Comparison of ENCODE assay signal across 9 mouse cellular contexts in genomic region chr10:93471415-93471814, GRCm38 (mm10). TPM values are rescaled to one million over a fixed set of nuclear protein-coding genes. Genes with fewer than 3 reads are reported as not detected.
A peak's percentile ranks its signal among the peaks of the same experiment; 100 is the strongest.
DNase-seq lines count a peak whose midpoint lies in the region; ATAC-seq and TF ChIP-seq lines count a peak whose summit lies in the region.
"Had no signal": no experiment of that assay in that cellular context is flagged by ENCODE, and none has a peak within 500 bp of the region (broad histone marks: within the 10 kb centered on the region; RNA-seq: fewer than 3 reads in every experiment).

No protein-coding gene starts in this region.

- ATAC-seq in forebrain, embryonic 14.5 days = peak; percentile 79; the same call in 1 of the 2 replicates

- 47% methylated on average over 11 of the region's 11 CpGs for WGBS in forebrain, embryonic 14.5 days

- peak; percentile 76 to 89 (median 89) for TF ChIP-seq CTCF in MEL (IDR thresholded peaks at IDR 0.05 in 2 of 3, conservative IDR thresholded peaks at IDR 0.05 in 1 of 3; ENCODE audit: control insufficient read depth in 1 of 3, insufficient read depth in 1 of 3, low read depth in 2 of 3, low read length in 3 of 3, poor library complexity in 1 of 3, severe bottlenecking in 1 of 3)

- TF ChIP-seq POLR2A in MEL (IDR thresholded peaks at IDR 0.05; ENCODE audit: control insufficient read depth in 1 of 2, insufficient read depth in 1 of 2, low read depth in 1 of 2, low read length in 2 of 2, poor library complexity in 1 of 2) = no peak

- H3K4me2 ChIP-seq in forebrain, embryonic 14.5 days (ENCODE audit: low read length) = no peak overlapping the region

- no peaks in the 10 kb centered on the region for H3K79me2 ChIP-seq in MEL (ENCODE audit: control insufficient read depth, insufficient read depth, low read length, poor library complexity)

- peaks cover 0 to 11% of the 10 kb centered on the region in 2 experiments; a peak in 2 of 4 replicates for H3K36me3 ChIP-seq in MEL (ENCODE audit: control insufficient read depth in 1 of 2, insufficient read depth in 2 of 2, low read length in 2 of 2)
- H3K36me3 ChIP-seq in forebrain, embryonic 14.5 days (ENCODE audit: control insufficient read depth, insufficient read depth, low read length) = peaks cover 65% of the 10 kb centered on the region

- H3K4me1 ChIP-seq in MEL (ENCODE audit: control insufficient read depth in 1 of 2, insufficient read depth in 2 of 2, low read length in 2 of 2) = no peaks in the 10 kb centered on the region
- H3K4me1 ChIP-seq in forebrain, embryonic 14.5 days (ENCODE audit: control insufficient read depth, insufficient read depth, low read length) = no peaks in the 10 kb centered on the region
- H3K4me1 ChIP-seq: megakaryocyte, embryonic 14.5 days had no signal

- TF ChIP-seq EP300 in MEL (IDR thresholded peaks at IDR 0.05; ENCODE audit: low read depth in 1 of 2, low read length in 2 of 2) = no peak

- no peak overlapping the region for H3K27ac ChIP-seq in MEL (ENCODE audit: control insufficient read depth, low read depth, low read length)
- H3K27ac ChIP-seq in forebrain, embryonic 14.5 days (ENCODE audit: low read depth, low read length) = no peak overlapping the region

- no peaks in the 10 kb centered on the region for H3K9me3 ChIP-seq in MEL (replicated peaks; ENCODE audit: insufficient read depth, low read length)
- H3K9me3 ChIP-seq in forebrain, embryonic 14.5 days (replicated peaks; ENCODE audit: control insufficient read depth, low read length) = no peaks in the 10 kb centered on the region
- H3K9me3 ChIP-seq: megakaryocyte, embryonic 14.5 days had no signal

- DNase-seq in MEL (ENCODE audit: low read depth, low spot score) = peak; percentile 82
- peak; percentile 71 for DNase-seq in c-Kit-positive CD71-positive TER-119-negative erythroid progenitor cells, embryonic 14.5 days (ENCODE audit: low read depth)
- peak; percentile 92 for DNase-seq in forebrain, embryonic 14.5 days (ENCODE audit: low spot score)
- DNase-seq in heart, postnatal 4 days = peak; percentile 95
- peak; percentile 85 to 88 for DNase-seq in layer of hippocampus, postnatal 14 days (ENCODE audit: low spot score in 2 of 2)
- peak; percentile 90 for DNase-seq in lung, postnatal 36 days
- peak; percentile 80 to 93 for DNase-seq in right cerebral cortex, postnatal 10 days (ENCODE audit: low spot score in 2 of 2)
- peak; percentile 53 for DNase-seq in urinary bladder, postnatal 10 days (ENCODE audit: low spot score)

- H3K9ac ChIP-seq in MEL (ENCODE audit: control insufficient read depth, low read depth, low read length, poor library complexity, severe bottlenecking) = no peak overlapping the region
- no peak overlapping the region for H3K9ac ChIP-seq in forebrain, embryonic 14.5 days (ENCODE audit: low read length)

- H3K4me3 ChIP-seq in MEL (ENCODE audit: control insufficient read depth in 1 of 2, insufficient read depth in 1 of 2, low read depth in 2 of 2, low read length in 2 of 2) = no peak overlapping the region
- H3K4me3 ChIP-seq in forebrain, embryonic 14.5 days (ENCODE audit: low read depth, low read length) = no peak overlapping the region
- H3K4me3 ChIP-seq: megakaryocyte, embryonic 14.5 days had no signal

- peak; percentile 80 for TF ChIP-seq RAD21 in MEL (IDR thresholded peaks at IDR 0.05; ENCODE audit: low read depth, low read length)

- H3K27me3 ChIP-seq in MEL (ENCODE audit: control insufficient read depth in 1 of 2, insufficient read depth in 2 of 2, low read length in 2 of 2) = no peaks in the 10 kb centered on the region
- no peaks in the 10 kb centered on the region for H3K27me3 ChIP-seq in forebrain, embryonic 14.5 days (replicated peaks; ENCODE audit: control insufficient read depth, insufficient read depth, low read length)
- H3K27me3 ChIP-seq: megakaryocyte, embryonic 14.5 days had no signal

TF ChIP-seq in MEL, 35 proteins besides CTCF, POLR2A, EP300 and RAD21:
- TF ChIP-seq CHD1 (IDR thresholded peaks at IDR 0.05; ENCODE audit: low read depth, low read length) = no peak
- no peak for TF ChIP-seq MXI1 (IDR thresholded peaks at IDR 0.05; ENCODE audit: low read depth, low read length)
- no peak for TF ChIP-seq MAZ (IDR thresholded peaks at IDR 0.05; ENCODE audit: low read depth, low read length)
- no peak for TF ChIP-seq NELFE (IDR thresholded peaks at IDR 0.05; ENCODE audit: low read depth, low read length)
- TF ChIP-seq MYB (IDR thresholded peaks at IDR 0.05; ENCODE audit: low read depth, low read length) = no peak
- TF ChIP-seq BHLHE40 (IDR thresholded peaks at IDR 0.05; ENCODE audit: borderline replicate concordance, low read depth, low read length) = no peak
- TF ChIP-seq USF1 (IDR thresholded peaks at IDR 0.05; ENCODE audit: low read depth, low read length) = no peak
- TF ChIP-seq ZC3H11A (IDR thresholded peaks at IDR 0.05; ENCODE audit: low read depth, low read length) = peak; percentile 80
- no peak for TF ChIP-seq USF2 (IDR thresholded peaks at IDR 0.05; ENCODE audit: borderline replicate concordance in 1 of 2, insufficient read depth in 1 of 2, low read depth in 1 of 2, low read length in 2 of 2)
- TF ChIP-seq ZNF384 (IDR thresholded peaks at IDR 0.05; ENCODE audit: low read depth, low read length) = 0 out of 2 replicates have a peak, but pooled peaks have one; percentile 9
- TF ChIP-seq SMC3 (IDR thresholded peaks at IDR 0.05; ENCODE audit: low read depth, low read length) = peak; percentile 94
- no peak for TF ChIP-seq GABPA (IDR thresholded peaks at IDR 0.05; ENCODE audit: low read depth, low read length)
- TF ChIP-seq TBP (IDR thresholded peaks at IDR 0.05; ENCODE audit: low read depth, low read length) = no peak
- no peak for TF ChIP-seq NRF1 (IDR thresholded peaks at IDR 0.05; ENCODE audit: insufficient read depth, low read depth, low read length, poor library complexity, severe bottlenecking)
- no peak for TF ChIP-seq POLR2AphosphoS5 (IDR thresholded peaks at IDR 0.05; ENCODE audit: borderline replicate concordance, low read depth, low read length)
- no peak for TF ChIP-seq KAT2A (conservative IDR thresholded peaks at IDR 0.05; ENCODE audit: low read depth, low read length)
- TF ChIP-seq HCFC1 (IDR thresholded peaks at IDR 0.05; ENCODE audit: low read depth, low read length) = no peak
- TF ChIP-seq CHD2 (IDR thresholded peaks at IDR 0.05; ENCODE audit: low read length) = no peak

RNA-seq across cellular contexts. Expression of gene Hal, which starts 17.2 kb away (rescaled TPM):
- 0.12 TPM in 1 of 2 replicates, not detected in the other for total RNA-seq in MEL (2012; rRNA removed)
- under 1 TPM in 1 of 2 experiments, not detected in 1; 0.03 TPM for polyA plus RNA-seq in MEL (2012; ENCODE audit: insufficient read depth in 1 of 2, insufficient read length in 2 of 2, low read depth in 1 of 2, low replicate concordance in 2 of 2, missing spikeins in 1 of 2)
- 0.27 TPM in 1 of 2 replicates, not detected in the other for polyA plus RNA-seq in forebrain, embryonic 14.5 days (2014; fragmentation: Nextera tagmentation; extraction: Ambion mirVana)
- total RNA-seq in heart, postnatal 4 days (2021) = under 1 TPM; 0.12 to 0.14 TPM
- total RNA-seq in layer of hippocampus, postnatal 14 days (2021) = under 1 TPM in 1 of 2 experiments, not detected in 1; 0.21 TPM

RNA-seq across cellular contexts. Expression of gene Lta4h, which starts 18.2 kb away (rescaled TPM):
- 73.2 and 76.8 TPM in 2 replicates for total RNA-seq in MEL (2012; rRNA removed)
- 10 to 100 TPM in 1 of 2 experiments, not detected in 1; 73.0 TPM for polyA plus RNA-seq in MEL (2012; ENCODE audit: insufficient read depth in 1 of 2, insufficient read length in 2 of 2, low read depth in 1 of 2, low replicate concordance in 2 of 2, missing spikeins in 1 of 2)
- polyA plus RNA-seq in forebrain, embryonic 14.5 days (2014; fragmentation: Nextera tagmentation; extraction: Ambion mirVana) = 97.3 and 115 TPM in 2 replicates
- total RNA-seq in heart, postnatal 4 days (2021) = 100 to 1,000 TPM in 1 of 2 experiments, 10 to 100 TPM in 1; 99.3 to 109 TPM
- 10 to 100 TPM; 51.9 to 61.3 TPM for total RNA-seq in layer of hippocampus, postnatal 14 days (2021)
